Mouse (Mus musculus) lung, adult 2 months (tissue): Measurements from ENCODE around the gene Trim62. TPM values are rescaled to one million over a fixed set of nuclear protein-coding genes. Genes with fewer than 3 reads are reported as not detected.
A peak's percentile ranks its signal among the peaks of the same experiment; 100 is the strongest.

Source experiments
- DNase-seq: peaks from one replicate; pipeline ENCODE4 v3.0.0; 2022
- H3K4me1 ChIP-seq: fragments of 200-500 bp; 2 replicates; pipeline ENCODE4 v1.6.1; 2011; ENCODE audit warnings: low read length; ENCODE audit not compliant: control insufficient read depth, insufficient read depth
- H3K4me3 ChIP-seq: fragments of 200-500 bp; replicated peaks from 2 replicates; pipeline ENCODE3; 2011; ENCODE audit warnings: low read depth, mild to moderate bottlenecking, control low read depth, low read length; ENCODE audit errors: extremely low read depth
- CTCF ChIP-seq: fragments of 200-500 bp; IDR thresholded peaks from 2 replicates; pipeline ENCODE4 v1.5.1; 2011; ENCODE audit warnings: mild to moderate bottlenecking, low read length, control low read depth; ENCODE audit not compliant: insufficient read depth
- POLR2A ChIP-seq: fragments of 200-500 bp; IDR thresholded peaks from 2 replicates; pipeline ENCODE4 v1.6.1; 2011; ENCODE audit warnings: low read depth, mild to moderate bottlenecking, control low read depth, low read length, borderline replicate concordance; ENCODE audit errors: extremely low read depth
- WGBS: fragments of 180-500 bp; shearing (Covaris S2); methylation state at CpG from one replicate; pipeline ENCODE4 v1.1.7; 2018; 5-methylcytosine and 5-hydroxymethylcytosine counted together
- polyA plus RNA-seq: library from polyadenylated mRNA; depleted of rRNA; stranded (reverse); fragments of >200 nt; gene quantifications from 2 replicates; pipeline ENCODE4 v1.2.3, GENCODE M21; 2012

The Trim62 gene
- polyA plus RNA-seq, 1 experiment, result 18.6 TPM

DNA sequence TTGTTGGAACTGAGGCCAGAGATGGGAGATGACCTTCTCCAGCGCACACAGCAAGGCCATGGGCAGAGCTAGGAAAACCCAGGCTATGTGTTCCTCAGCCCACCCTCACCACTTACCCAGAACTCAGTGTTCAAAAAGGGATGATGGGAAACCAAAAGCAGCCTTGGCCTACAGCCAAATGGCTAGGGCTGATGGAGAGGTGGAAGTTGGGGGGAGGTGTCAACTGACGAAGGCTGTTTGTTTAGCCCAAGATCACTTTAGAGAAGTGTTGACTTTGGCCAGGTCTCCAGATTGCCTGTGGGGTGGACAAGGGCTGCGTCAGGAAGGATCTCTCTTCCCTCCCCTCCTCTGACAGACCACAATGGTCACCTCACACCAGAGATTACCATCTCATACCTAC lies 34.8 kb downstream of the Trim62 start:
- no peak overlapping the region for H3K4me3 ChIP-seq
- WGBS, result 20% methylated on average over 3 of the region's 3 CpGs
- TF ChIP-seq POLR2A, result peak; percentile 15; the same call in 1 of the 2 replicates
- no peak for TF ChIP-seq CTCF
- peaks cover 3% of the 10 kb centered on the region; the same call in 1 of the 2 replicates for H3K4me1 ChIP-seq
- peak; percentile 70 for DNase-seq

DNA sequence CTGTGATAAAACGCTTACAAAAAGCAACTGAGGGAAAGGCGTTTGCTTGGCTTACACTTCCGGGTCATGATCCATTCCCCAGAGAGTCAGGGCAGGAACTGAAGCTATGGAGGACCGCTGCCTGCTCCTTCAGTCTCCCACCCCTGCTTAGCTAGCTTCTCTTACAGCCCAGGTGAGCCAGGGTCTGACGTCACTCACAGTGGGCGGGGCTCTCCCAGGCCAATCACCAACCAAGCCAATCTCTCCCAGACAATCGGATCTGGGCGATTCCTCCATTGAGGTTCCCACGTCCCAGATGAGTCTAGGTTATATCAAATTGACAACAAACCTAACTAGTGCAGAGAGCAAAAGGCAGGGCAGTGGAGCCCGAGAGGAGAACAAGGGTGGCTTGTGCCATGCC lies 35.7 kb downstream of the Trim62 start:
- Histone ChIP-seq H3K4me1 (peaks cover 3% of the 10 kb centered on the region; the same call in 1 of the 2 replicates), H3K4me3 (no peak overlapping the region)
- DNase-seq, result no peak
- WGBS, result 19% methylated on average over 10 of the region's 10 CpGs
- no peak for TF ChIP-seq POLR2A
- TF ChIP-seq CTCF, result no peak

- peaks cover 8% of the 10 kb centered on the region; the same call in 1 of the 2 replicates for H3K4me1 ChIP-seq
- no peak overlapping the region for H3K4me3 ChIP-seq
- DNase-seq, result no peak
- WGBS, result 91% methylated on average over 3 of the region's 3 CpGs
- TF ChIP-seq POLR2A (no peak), CTCF (no peak)
Measured at GRCm38 (mm10) chr4:128923603-128924002, 40.2 kb downstream of the Trim62 start.

DNA sequence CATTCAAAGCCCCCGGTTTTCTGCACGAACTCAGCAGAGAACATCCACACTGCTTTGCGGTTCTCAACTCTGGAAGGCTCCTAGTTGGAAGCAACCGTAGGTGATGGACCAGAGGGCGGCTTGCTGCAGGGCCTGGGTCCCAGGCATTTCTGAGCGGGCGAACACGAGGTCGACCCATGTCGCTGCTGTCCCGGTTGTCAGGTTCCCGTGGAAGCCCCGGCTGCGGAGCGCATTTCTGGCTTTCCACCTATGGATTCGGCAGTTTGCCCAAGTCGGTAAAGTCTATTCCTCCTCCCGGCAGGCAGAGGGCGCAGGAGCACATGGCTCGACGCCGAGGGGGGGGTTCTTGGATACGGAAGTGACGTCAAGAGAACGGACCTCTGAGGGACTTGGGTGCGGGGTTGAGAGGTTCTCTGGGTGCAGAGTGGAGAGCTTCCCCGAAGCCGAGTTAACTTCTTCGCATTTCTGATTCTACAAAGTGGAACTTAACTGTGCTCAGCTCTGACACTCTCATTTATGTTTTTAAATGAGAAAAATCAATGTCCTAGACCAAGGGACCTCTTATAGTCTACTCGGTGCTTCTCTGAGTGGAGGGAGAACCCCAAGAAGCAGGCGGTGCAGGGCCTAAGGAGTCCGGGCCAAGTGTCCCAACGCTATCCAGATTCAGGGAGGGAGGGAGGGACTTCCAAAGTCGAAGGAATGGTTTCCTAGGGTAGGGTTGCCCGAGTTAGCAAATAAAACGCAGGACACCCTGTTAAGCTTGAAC lies 41.6 kb downstream of the Trim62 start:
- TF ChIP-seq POLR2A (peak; percentile 78; the same call in 1 of the 2 replicates), CTCF (peak; percentile 70)
- WGBS, result 11% methylated on average over 36 of the region's 36 CpGs
- Histone ChIP-seq H3K4me1 (peaks cover 5% of the 10 kb centered on the region; the same call in 1 of the 2 replicates), H3K4me3 (peak overlapping the region; percentile 53)
- DNase-seq, result peak; percentile 78

- no peak overlapping the region for H3K4me3 ChIP-seq
- no peak for DNase-seq
- H3K4me1 ChIP-seq, result no peaks in the 10 kb centered on the region
- 55% methylated on average over 7 of the region's 7 CpGs for WGBS
- TF ChIP-seq POLR2A, result no peak
- no peak for TF ChIP-seq CTCF
Measured at GRCm38 (mm10) chr4:128932783-128933182, 49.4 kb downstream of the Trim62 start.

DNA sequence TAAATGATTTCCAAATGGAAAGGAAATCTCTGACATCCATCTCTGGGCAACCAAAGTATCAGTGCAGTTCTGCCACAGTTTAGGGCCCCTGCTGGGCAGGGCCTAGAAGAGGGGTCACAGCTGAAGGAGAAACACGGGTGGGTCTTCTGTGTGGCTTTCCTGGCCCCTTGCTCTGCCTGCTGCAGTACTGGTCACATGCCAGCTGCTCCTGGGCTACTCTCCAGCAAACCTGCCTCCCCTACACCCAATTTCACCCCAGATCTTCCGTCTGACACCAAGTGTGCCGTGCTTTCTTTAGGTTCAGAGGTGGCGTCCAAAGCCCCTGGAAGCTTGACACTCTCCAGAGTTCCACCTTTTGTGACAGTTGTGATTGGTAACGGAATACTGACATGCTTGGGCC lies 52.2 kb downstream of the Trim62 start:
- TF ChIP-seq POLR2A, result no peak
- 59% methylated on average over 5 of the region's 5 CpGs for WGBS
- no peak for DNase-seq
- H3K4me1 ChIP-seq, result no peaks in the 10 kb centered on the region
- no peak overlapping the region for H3K4me3 ChIP-seq

DNA sequence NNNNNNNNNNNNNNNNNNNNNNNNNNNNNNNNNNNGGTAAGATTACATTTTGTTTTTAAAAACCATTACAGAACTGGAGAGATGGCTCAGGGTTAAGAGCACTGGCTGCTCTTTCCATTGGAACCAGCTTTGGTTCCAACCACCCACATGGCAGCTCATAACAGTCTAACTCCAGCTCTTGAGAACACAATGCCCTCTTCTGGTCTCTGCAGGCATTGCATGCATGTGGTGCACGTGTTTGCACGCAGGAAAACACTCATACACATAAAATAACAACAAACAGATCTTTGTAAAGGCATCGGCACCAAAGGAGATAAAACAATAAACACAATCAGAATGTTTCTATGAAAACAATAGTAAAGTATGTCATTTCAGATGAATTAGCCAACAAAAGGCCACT lies 59.0 kb downstream of the Trim62 start:
- H3K4me1 ChIP-seq, result no peaks in the 10 kb centered on the region
- 57% methylated on average over 3 of the region's 3 CpGs for WGBS
- H3K4me3 ChIP-seq, result no peak overlapping the region
- TF ChIP-seq CTCF (peak; percentile 27; the same call in 1 of the 2 replicates), POLR2A (no peak)
- DNase-seq, result no peak

DNA sequence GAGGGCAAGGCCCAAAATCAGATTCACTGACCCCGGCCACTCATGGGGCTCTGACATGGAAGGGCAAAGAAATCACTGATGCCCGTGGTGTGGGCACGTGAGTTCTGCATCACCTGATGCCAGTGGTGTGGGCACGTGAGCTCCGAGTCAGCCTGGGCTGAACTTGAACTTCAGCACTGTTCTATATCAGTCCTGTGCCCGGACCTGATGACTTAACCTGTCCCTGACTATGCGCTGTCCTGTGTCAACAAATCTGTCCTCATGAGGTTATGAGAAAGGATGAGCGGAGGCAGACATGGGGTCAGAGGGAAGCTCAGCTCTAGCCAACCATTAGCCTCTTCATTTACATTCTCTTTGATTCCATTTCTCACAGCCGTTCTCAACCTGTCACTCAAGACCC lies 63.4 kb downstream of the Trim62 start:
- WGBS, result 82% methylated on average over 9 of the region's 9 CpGs
- H3K4me3 ChIP-seq, result no peak overlapping the region
- TF ChIP-seq POLR2A, result no peak
- no peak for TF ChIP-seq CTCF
- peaks cover 5% of the 10 kb centered on the region; the same call in 1 of the 2 replicates for H3K4me1 ChIP-seq
- DNase-seq, result no peak

- WGBS, result 22% methylated on average over 18 of the region's 18 CpGs
- DNase-seq, result no peak
- Histone ChIP-seq H3K4me1 (peaks cover 5% of the 10 kb centered on the region; the same call in 1 of the 2 replicates), H3K4me3 (no peak overlapping the region)
- TF ChIP-seq CTCF (no peak), POLR2A (no peak)
Measured at GRCm38 (mm10) chr4:128947326-128947933, 64.0 kb downstream of the Trim62 start.
